Mouse (Mus musculus): ENCODE measurements around the gene Sipa1.

DNA sequence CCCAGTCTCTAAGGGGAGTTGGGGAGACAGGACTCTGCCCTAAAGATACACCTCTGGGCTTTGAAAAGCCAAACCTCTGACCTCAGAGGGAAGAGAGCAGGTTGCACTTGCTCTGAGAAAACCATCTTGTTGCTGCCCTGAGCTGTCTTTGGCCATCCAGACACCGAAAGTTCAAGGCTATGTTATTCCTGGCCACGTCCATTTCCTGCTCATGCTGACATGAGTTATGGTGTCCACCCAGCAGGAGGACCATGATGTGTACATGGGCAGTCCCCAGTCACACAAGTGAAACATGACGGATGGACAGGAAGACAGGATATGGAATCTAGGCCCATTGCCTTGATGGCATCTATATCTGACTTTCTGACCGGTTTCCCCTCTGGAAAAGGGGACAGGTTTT is 16.9 kb upstream of the Sipa1 start:
- TF ChIP-seq GATA1 (IDR thresholded peaks at IDR 0.05; ENCODE audit: low read length) (no peak), TAL1 (IDR thresholded peaks at IDR 0.05; ENCODE audit: low read length) (no peak)

Data from erythroblast, embryonic 14.5 days (primary cell).